Mouse (Mus musculus) frontal cortex, adult (tissue): Measurements from ENCODE around the gene Dnah17.

ENCODE experiments used
- ATAC-seq: cut with Nextera tagmentation; 2 replicates; pipeline ENCODE4 v1.9.2; 2017; ENCODE audit warnings: mild to moderate bottlenecking, moderate library complexity, mixed read lengths; ENCODE audit not compliant: low TSS enrichment

The Dnah17 gene

DNA sequence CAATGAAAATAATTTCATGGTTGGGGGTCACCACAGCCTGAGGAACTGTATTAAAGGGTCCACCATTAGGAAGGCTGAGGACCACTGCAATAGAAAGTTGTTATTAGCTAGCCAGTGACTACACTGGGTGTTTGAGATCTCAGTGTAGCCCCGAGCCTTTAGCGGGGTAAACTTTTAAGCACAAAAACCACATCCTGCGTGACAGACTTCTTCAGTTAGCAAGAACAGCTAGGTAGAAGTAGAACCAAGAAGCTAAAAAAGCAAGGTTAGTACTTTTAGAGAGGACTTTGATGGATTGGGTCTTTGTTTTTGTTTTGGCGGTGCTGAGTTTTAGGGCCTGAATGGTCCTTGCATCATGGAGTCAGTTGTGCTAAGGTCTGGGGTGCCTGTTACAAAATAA lies 13.3 kb upstream of the Dnah17 start:
- no peak for ATAC-seq

DNA sequence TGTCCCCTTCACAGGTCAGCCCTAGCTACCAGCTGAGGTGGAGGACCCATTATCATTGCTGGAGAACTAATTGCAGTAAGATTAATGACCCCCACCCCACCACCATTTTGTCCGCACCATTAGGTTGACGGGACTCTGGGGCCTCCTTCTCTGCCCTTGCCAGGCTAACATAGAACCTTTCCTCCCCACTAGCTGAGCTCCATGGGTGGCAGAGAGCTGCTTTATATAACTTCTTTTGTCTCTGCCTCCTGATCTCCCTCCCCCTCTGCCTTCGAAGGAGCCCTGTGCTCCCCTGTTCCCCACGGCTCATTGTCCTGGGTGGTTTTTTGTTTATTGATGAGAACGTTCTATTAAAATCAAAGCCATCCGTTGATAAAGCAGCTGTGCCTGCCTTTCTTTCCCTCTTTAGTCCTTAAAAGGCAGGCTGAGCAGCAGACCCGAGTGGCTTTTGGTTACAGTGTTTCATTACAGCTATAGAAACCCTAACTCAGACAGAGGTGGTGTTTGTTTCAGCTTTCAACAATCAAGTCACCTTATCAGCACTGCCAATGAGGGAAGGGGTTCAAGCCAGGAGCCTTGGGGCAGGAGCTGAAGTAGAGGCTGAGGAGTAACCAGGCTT lies 12.2 kb upstream of the Dnah17 start:
- no peak for ATAC-seq

DNA sequence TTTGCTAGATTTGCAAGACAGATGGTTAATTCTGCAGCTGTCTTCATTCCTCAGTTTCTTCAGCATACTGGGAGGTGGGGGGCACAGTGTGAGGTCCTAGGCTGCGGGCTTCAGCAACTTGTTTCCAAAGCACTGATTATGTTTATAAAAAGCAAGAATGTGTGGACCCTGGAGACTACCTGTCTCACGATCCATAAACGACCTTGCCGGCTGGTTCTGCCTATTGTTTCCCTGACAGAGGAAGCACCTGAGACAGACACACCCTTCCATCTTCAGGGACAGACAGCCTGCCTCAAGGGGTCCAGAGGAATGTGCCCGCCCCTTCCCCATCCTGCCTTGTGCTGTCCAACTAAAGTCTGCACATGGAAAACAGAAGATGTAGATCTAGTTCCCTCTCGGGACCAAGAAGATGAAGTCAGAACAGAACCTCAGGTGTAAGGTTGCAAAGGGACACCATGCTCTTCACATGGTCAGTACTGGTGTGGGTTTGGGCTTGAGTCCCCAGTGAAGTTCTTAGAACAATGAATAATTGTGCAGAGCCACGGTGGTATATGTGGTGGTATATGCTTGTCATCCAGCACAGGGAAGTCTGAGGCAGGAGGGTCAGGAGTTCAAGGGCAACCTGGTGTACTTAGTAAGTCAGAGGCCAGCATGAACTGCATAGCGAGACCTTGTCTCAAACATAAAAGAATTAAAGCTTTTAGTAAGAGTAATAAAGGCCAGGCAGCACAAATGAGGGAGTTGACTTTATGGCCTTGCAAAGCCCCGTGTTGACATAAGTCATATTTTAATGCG lies 10.5 kb upstream of the Dnah17 start:
- no peak for ATAC-seq

DNA sequence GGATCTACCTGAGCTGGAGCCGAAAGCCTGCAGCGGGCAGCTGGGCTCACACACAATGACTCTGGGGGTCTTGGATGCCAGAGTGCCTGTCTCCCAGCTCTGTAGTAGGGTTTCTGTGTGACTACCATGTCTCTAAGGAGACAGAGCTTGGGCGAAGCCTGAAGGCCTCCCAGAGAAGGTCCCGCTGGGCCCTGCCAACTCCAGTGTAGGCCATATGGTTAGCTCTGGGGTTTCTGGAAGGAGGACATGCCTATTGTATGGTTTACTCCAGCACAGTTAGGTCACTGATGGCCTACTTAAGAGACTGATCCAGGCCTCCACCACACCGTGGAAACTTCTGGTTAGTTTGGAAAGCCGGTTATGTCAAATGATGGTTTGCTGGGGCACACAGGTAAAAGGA lies 7.9 kb upstream of the Dnah17 start:
- no peak for ATAC-seq

DNA sequence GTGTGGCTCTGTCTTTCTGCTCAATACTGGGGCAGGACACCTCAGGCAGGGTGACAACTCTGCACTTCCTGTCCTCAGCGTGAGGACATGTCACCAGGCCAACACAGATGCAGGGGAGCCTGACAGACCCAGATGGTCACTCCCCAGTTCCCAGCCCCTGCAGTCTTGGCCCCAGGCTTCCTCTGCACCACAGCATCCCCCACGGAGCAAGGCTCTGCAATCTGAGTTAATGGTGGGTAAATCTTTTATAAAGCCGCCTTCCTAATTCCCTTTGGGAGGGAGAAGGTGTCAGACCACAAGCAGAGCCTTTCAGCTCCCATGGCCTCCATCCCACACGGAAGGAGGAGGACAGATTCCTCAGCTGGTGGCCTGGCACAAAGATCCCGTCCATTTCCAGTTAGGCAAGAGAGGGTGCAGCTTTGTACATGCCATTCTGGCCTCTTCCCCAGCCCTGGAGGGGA lies 5.8 kb upstream of the Dnah17 start:
- ATAC-seq = no peak

DNA sequence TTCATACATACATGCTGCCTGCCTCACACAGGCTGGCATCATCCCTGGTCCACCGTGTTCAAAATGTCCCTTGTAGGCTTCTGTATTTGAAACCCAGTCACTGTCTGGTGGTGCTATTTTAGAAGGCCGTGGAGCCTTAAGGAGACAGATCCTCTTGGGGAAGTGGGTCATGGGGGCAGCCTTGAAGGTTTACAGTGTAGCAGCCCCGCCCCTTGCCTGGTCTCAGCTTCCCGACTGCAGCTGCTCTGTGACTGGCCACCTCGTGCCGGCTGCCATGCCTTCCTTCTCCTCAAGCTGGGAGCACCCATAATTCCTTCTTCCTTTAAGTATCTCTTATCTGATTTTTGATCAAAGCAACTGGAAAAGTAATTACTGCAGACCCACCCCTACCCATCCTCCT lies 4.8 kb upstream of the Dnah17 start:
- ATAC-seq = no peak

DNA sequence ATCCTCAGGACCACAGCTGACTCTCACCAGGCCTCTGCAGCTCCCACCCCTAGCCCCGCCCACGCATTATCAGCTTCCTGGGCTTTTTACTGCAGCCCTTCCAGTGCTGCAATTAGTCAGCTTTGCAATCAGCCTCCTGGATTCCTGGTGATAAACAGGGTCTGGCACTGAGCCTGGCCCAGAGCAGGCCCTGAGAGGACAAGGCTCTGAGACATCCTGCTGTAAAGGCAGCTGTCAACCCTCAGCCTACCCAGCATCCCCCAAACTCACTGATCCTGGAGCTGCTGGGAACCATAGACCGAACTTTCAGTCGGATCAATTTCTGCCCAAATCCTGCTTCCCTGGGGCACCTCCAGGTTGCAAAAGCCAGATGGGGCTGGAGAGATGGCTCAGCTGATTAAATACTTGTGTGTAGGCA lies 3.3 kb upstream of the Dnah17 start:
- ATAC-seq = no peak

DNA sequence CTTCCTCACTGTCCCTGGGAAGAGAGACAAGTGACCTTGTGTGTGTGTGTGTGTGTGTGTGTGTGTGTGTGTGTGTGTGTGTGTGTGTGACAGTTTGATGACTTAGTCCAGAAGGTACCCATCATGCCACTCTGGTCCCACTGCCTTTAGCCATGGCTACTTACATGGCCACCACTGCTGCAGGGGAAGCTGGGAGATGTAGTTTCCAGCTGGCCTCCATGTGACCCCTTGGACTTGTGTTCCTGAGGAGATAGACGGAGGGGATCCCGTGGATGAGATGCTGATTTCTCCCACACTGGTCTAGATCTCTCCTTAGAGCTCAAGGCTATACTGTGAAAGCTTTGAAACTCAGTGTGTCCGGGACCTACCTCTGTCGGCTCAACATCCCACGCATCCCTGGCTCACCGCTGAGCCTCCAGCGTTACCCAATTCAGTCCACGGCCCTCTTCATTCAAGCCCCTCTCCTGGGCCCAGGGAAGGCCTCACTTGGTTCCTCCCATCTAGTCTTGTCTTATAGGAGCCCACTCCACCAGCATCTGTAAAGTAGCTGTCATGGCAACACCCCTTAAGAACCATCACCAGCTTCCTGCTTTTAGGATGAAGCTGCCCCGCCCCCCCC lies 2.8 kb upstream of the Dnah17 start:
- no peak for ATAC-seq

DNA sequence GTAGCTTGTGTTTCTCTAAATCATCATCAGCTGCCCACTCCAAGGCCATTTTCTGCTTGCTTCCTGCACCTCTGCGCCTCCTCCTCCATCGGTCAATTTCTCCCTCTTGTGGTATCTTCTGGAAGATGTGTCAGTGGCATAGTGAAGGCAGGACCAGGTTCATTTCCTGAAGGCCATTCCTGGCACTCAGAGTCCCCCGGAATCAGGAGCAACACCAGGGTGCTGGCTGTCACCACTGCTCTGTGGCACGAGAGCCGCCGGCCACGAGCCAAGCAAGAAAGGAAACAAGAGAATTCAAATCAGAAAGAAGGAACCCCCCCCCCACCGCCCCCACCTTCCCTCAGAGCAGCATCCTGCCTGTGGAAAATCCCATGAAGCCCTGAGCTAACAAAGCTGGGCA lies 1.7 kb upstream of the Dnah17 start:
- no peak for ATAC-seq

DNA sequence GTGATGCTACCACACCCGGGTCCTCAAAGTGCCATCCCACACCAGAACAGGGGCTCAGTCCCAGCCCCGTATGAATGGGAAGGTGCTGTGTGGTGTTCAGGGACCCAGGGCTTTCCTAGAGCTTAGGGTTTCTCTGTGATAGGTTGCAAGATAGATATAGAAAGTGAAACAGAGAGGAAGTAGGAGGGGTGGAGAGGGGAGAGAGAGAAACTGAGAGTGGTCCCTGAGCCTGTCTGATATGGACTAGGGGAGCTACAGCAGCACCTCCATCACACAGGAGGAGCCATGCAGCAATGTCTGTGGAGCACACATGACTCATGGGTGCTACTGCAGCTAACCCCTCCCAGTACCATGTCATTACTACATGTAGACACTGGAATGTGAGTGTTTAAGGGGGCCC lies 622 bp downstream of the Dnah17 start:
- ATAC-seq = no peak

DNA sequence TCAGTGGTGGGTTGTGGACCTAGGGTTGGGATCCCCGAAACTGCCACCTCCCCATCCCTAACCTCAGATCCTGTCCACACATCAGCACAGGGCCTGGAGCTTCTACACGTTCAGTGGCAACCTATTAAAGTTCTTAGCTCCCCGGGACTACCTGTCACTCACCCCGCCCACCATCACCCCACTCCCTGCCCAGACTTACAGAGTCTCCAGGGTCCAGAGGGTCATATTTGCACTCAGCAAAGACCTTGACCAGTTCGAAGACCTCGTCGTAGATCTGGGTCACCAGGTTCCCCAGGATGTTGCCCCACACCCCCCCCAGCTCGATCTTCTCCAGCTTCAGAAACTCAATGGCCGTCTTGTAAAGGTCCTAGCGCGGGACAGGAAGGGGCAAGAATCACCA lies 8.8 kb downstream of the Dnah17 start:
- no peak for ATAC-seq

DNA sequence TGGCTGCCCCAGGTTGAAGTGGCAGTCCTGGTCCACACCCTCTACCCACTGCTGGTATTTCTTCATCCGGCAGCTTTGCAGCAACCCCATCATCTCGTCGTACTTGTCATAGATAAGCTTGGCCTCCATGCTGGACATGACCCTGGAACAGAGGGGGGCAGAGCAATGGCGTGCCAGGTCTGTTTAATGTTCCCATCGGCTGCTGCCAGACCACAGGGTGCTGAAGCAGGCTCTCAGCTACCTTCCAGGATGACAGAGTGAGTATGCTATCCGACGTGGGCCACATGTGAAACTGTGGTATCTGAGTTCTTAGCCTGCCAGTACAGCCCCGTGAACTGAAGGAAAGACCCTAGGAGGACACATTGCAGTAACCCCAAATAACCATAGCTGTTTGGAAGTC lies 11.7 kb downstream of the Dnah17 start:
- ATAC-seq = no peak

DNA sequence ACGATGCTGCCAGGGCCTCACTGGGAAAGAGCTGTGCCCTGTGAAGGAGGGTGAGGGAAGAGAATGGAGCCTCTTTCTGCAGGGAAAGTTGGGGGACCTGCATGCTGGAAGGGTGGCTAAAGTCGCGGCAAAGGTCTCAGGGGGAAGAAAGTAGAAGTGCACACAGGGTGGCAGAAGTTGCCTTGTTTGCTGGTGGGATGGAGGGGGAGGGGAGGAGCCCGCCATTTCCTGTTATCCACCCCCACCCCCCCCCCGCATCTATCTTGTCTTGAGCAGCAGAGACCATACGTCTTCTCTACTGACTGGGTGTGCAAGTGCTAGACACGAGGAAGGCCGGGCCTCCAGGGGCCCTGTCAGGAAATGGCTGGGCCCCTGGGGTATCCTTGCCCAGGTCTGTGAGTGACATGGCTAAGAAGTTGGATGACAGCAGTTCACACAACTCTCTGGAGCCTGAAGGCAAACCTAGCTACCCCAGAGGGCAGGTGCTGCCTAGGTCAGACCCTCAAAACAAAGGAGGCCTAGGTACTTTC lies 15.8 kb downstream of the Dnah17 start:
- ATAC-seq = no peak

DNA sequence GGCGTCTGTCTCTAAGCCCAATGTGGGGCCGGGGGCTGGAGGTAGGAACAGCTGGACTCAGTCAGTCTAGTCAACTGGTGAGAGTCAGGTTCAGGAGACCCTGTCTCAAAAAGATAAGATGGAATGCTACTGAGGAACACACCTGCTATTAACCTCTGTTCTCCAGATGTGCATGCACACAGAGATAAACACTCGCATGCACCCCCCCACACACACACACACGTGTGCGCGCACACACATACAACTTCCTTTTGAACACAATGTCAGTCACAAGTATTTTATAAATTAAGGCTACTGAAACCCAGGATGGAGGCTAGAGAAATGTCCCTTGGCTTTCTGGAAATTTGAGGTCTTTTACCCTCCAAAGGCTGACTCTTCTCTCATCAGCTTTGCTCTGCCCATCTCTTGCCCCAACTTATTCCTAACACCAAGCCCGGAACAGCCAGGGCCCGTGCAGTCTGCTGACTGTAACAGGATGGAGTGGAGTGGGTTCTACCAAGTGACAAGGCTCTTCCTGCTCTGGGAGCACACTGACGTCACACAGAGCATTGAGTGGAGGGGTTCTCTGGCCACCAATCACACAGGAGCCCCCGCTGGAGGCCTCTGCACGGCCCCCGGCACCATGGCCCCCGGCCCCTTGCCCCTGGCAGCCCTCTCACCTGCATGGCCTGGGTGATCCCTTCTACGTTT lies 16.8 kb downstream of the Dnah17 start:
- no peak for ATAC-seq

DNA sequence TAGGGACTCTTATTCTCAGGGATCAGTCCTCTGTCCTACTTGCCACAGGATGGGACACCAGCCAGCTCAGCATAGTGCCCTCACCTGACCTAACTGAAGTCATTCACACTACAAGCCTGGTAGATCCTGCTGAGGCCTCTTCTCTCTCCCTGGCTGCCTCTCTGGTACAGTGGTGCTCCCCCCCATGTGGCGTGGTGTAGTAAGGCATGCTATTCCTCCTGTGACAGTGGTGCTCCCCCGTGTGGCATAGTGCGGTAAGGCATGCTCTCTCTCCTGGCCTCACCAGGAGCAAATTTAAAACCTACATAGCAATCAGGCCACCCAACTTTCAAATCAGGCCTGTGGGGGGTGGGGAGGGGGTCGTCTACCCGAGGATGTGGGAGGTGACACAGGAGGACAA lies 26.4 kb downstream of the Dnah17 start:
- ATAC-seq = peak; percentile 87

DNA sequence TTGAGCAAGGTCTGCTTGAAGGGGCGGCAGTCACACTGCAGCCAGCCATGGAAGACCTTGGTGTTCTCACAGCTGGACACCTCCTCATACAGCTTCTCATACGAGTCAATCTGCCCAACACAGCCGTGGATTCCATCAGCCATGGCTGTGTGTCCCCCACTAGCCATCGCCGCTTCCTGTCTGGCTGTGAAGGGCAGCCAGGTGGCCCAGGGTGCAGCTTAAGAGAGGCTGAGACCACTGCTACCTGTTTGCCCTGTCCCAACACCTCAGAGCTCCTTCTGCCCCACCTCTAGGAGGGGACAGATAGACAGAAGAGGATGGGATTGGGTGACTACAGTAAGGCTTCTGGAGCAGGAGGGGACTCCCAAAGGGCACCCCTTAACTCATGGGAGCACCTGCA lies 27.1 kb downstream of the Dnah17 start:
- ATAC-seq = no peak

DNA sequence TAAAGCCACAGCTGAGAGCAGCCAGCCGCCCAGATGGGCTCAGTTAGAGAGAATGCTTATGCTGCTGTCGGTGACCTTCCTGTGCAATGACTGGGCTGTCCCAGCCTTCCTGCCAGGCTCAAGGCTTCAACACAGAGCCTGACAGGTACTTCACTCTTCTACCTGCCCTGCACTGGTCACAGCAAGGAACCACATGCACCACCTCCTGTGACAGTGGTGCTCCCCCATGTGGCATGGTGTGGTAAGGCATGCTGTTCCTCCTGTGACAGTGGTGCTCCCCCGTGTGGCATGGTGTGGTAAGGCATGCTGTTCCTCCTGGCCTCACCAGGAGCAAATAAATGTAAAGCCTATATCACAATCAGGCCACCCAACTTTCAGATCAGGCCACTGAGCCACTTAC lies 27.6 kb downstream of the Dnah17 start:
- peak; percentile 61; the same call in 1 of the 2 replicates for ATAC-seq

DNA sequence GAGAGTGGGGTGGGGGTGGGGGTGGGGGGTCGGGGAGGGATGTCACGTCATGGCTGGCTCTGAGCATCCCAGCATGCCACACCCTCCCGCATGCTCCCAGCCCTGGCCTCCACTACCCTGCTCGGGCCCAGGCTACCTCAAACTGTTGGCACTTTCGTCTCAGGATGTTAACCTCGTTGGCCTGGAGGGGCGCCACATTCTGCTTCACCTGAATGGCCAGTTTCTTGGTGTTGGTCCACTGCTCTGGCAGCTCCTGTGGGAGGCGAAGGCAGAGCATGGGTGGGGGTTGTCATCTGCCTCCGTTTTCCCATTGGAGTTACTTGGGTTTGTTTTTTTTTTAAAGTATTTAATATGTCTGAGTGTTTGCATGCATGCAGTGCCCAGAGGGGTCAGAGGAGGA lies 29.3 kb downstream of the Dnah17 start:
- no peak for ATAC-seq

DNA sequence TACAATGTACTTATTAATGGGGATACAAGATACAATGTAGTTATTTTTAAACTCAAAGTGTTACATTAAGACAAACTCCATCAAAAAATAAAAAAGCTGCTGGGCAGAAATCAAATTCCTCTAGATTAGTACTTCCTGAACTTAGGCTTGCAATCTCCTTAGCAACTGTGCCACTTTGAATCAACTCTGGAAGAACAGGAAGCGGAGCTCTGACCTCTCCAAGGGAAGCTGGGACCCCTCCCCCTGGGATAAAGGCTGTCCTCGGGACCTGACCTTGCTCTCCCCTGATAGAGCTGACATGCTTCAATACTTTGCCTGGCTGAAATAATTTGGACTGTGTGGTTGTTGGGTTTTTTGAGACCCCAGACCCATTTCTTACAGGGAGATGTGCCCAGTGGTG lies 33.7 kb downstream of the Dnah17 start:
- no peak for ATAC-seq

DNA sequence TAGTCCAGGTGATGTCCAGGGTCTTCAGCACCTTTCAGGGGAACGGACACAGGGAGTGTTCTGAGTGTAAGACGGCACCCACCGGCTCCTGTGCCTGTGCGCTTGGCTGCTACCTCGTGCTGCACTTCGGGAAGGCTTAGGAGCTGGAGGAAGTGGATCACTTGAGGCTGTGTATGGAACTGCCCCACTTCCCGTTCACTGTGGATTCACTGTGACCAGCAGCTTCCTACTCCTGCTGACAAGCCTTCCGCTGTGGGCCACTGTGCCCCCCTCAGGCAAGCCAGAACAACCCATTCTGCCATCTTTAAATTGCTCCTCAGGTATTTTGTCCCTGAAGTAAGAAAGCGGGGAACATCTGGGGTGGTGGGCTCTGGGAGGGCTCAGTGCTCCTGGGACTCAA lies 35.4 kb downstream of the Dnah17 start:
- no peak for ATAC-seq

DNA sequence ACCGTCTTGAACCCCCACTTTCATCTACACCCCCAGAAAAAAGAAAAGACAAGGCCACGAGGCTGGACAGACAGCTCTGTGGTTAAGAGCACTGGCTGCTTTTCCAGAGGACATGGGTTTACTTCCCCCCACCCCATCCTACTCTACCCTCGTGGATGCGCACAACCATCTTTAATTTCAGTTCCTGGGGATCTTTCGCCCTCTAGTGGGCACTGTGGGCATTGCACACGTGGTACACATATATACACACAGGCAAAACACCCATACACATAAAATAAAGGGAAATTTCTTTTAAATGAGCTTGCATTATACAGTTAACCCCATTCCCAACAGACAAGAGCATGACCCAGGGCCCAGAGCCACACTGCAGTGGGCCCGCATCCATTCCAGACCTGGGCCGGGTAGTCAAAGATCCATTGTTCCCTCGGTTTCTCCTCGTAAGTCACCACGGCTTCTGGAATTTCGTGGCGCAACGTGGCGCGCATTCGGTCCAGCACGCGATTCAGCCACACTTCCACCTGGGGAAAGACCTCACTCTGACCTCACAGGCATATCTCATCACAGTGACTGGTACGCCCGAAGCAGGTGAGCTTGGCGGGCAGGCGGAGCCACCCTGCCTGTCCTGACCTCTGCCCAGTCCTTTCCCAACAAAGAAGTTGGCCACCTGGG lies 39.3 kb downstream of the Dnah17 start:
- no peak for ATAC-seq

DNA sequence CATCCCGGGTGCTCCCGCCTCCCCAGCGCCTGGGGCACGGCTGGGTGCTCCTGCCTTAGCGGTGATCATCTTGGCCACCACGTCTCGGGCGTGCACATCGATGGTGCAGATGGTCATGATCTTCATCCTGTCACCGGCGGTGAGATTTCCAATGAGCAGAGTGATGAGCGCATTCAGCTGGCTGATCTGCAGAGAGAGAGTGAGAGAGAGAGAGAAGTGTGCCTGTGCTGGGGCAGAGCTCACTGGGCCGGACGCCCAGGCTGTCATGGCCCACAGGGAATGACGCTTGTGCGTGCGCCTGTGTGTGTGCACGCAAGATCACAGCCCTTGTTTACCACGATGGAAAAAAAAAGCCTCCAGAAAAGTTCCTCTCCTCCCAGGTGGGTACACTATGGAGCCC lies 41.5 kb downstream of the Dnah17 start:
- no peak for ATAC-seq
